Mouse (Mus musculus) CD4-positive, CD25-positive, alpha-beta regulatory T cell, adult 4 months (primary cell): Measurements from ENCODE around the gene Aif1l. TPM values are rescaled to one million over a fixed set of nuclear protein-coding genes. Genes with fewer than 3 reads are reported as not detected.

Experiments used
- polyA plus RNA-seq, 2 experiments: library from polyadenylated mRNA; unstranded; fragments of 100-300 nt; shearing (Covaris generic); gene quantifications; one replicate each; pipeline ENCODE4 v1.2.1; 2017

Gene Aif1l
- polyA plus RNA-seq, 2 experiments from 2014 or later = 0.56 TPM; not detected in 1

Other genes starting within 250 kb of the Aif1l start
- under 1 TPM; 0.11 to 0.20 TPM for gene Qrfp, start 139.6 kb upstream of the Aif1l start, polyA plus RNA-seq
- gene Fibcd1, start 104.1 kb upstream of the Aif1l start, polyA plus RNA-seq = under 1 TPM; 0.24 to 0.44 TPM
- gene Lamc3, start 62.8 kb upstream of the Aif1l start, polyA plus RNA-seq = not detected
- gene Nup214, start 24.3 kb downstream of the Aif1l start, polyA plus RNA-seq = 100 to 1,000 TPM in 1 of 2 experiments, 10 to 100 TPM in 1; 87.6 to 102 TPM
- 10 to 100 TPM; 22.6 to 24.4 TPM for gene Fam78a, start 134.7 kb downstream of the Aif1l start, polyA plus RNA-seq
- gene Plpp7, start 145.4 kb downstream of the Aif1l start, polyA plus RNA-seq = not detected
- gene Prrc2b, start 200.9 kb downstream of the Aif1l start, polyA plus RNA-seq = 10 to 100 TPM; 31.7 to 32.9 TPM